Mouse (Mus musculus): ENCODE results near the gene Dlx4.

Gene Dlx4

GRCm38 (mm10) chr11:95145851-95146403 is at the start of gene Dlx4:
Dlx4 (minus strand) TSS chr11:95146263.
- DNase-seq (ENCODE audit: low spot score in 2 of 2): peak in 1 of 2 experiments; percentile 37

- no peak for DNase-seq (ENCODE audit: low spot score in 2 of 2)
These were observed 43.8 kb upstream of the Dlx4 start for GRCm38 (mm10) chr11:95189863-95190262.

GRCm38 (mm10) chr11:95186826-95187225 is 40.8 kb upstream of the Dlx4 start:
- no peak for DNase-seq (ENCODE audit: low spot score in 2 of 2)

GRCm38 (mm10) chr11:95185700-95186099 is 39.6 kb upstream of the Dlx4 start:
- DNase-seq (ENCODE audit: low spot score in 2 of 2): no peak

GRCm38 (mm10) chr11:95184561-95184960 is 38.5 kb upstream of the Dlx4 start:
- no peak for DNase-seq (ENCODE audit: low spot score in 2 of 2)

GRCm38 (mm10) chr11:95179311-95179710 is 33.2 kb upstream of the Dlx4 start:
- no peak for DNase-seq (ENCODE audit: low spot score in 2 of 2)

- DNase-seq (ENCODE audit: low spot score in 2 of 2): no peak
These were observed 19.8 kb upstream of the Dlx4 start for GRCm38 (mm10) chr11:95165857-95166256.

GRCm38 (mm10) chr11:95161708-95162107 is 15.6 kb upstream of the Dlx4 start:
- no peak for DNase-seq (ENCODE audit: low spot score in 2 of 2)

- DNase-seq (ENCODE audit: low spot score in 2 of 2): peak in 1 of 2 experiments; percentile 45
These were observed 14.6 kb upstream of the Dlx4 start for GRCm38 (mm10) chr11:95160693-95161092.

GRCm38 (mm10) chr11:95159763-95160371 is 13.8 kb upstream of the Dlx4 start:
- no peak for DNase-seq (ENCODE audit: low spot score in 2 of 2)

GRCm38 (mm10) chr11:95157872-95158271 is 11.8 kb upstream of the Dlx4 start:
- DNase-seq (ENCODE audit: low spot score in 2 of 2): no peak

GRCm38 (mm10) chr11:95157356-95157755 is 11.3 kb upstream of the Dlx4 start:
- no peak for DNase-seq (ENCODE audit: low spot score in 2 of 2)

- no peak for DNase-seq (ENCODE audit: low spot score in 2 of 2)
These were observed 9.4 kb upstream of the Dlx4 start for GRCm38 (mm10) chr11:95155511-95155910.

GRCm38 (mm10) chr11:95153681-95154080 is 7.6 kb upstream of the Dlx4 start:
- no peak for DNase-seq (ENCODE audit: low spot score in 2 of 2)

- no peak for DNase-seq (ENCODE audit: low spot score in 2 of 2)
These were observed 7.1 kb upstream of the Dlx4 start for GRCm38 (mm10) chr11:95153116-95153515.

GRCm38 (mm10) chr11:95150269-95151049 is 4.4 kb upstream of the Dlx4 start:
- no peak for DNase-seq (ENCODE audit: low spot score in 2 of 2)

- no peak for DNase-seq (ENCODE audit: low spot score in 2 of 2)
These were observed 3.6 kb upstream of the Dlx4 start for GRCm38 (mm10) chr11:95149462-95150268.

- DNase-seq (ENCODE audit: low spot score in 2 of 2): no peak
These were observed 2.7 kb upstream of the Dlx4 start for GRCm38 (mm10) chr11:95148754-95149153.

GRCm38 (mm10) chr11:95144946-95145483 is 1.0 kb downstream of the Dlx4 start:
- DNase-seq (ENCODE audit: low spot score in 2 of 2): no peak

- no peak for DNase-seq (ENCODE audit: low spot score in 2 of 2)
These were observed 1.7 kb downstream of the Dlx4 start for GRCm38 (mm10) chr11:95144091-95144945.

- no peak for DNase-seq (ENCODE audit: low spot score in 2 of 2)
These were observed 2.4 kb downstream of the Dlx4 start for GRCm38 (mm10) chr11:95143663-95144062.
